Mouse (Mus musculus): ENCODE results near the gene Gprin1.

DNA sequence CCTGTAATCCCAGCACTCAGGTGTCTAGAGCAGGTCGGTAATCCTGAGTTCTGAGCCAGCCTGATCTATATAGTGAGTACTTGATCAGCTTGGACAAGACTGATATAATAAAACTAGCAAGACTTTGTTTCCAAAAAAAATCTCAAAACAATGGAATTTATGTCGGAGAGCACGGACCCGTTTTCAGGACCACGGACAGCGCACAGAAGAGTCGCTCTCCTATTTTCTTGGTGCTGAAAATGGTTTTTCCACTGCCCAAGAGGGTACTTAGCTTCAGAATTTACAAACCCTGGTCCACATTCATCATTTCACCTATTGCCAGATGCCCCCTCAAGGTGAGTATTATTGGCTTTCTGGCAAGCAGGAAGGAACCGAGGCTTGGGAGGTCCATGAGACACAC lies 1.0 kb upstream of the Gprin1 start:
- TF ChIP-seq CTCF (IDR thresholded peaks at IDR 0.05; ENCODE audit: insufficient read depth, low read length), result no peak
- no peak for TF ChIP-seq POLR2A (IDR thresholded peaks at IDR 0.05; ENCODE audit: borderline replicate concordance, extremely low read depth, low read depth, low read length)

Measured in lung, adult 2 months (tissue).